Mouse (Mus musculus) adipocyte (in vitro differentiated cells): ENCODE measurements around the gene BC048679.

Experiments
- DNase-seq: peaks from one replicate; pipeline ENCODE4 v3.0.0-alpha.2; 2016; ENCODE audit warnings: low spot score

BC048679 gene

GRCm38 (mm10) chr7:81498181-81498580 is at the start of gene BC048679:
TSS of gene BC048679 (minus strand) at chr7:81498281.
- DNase-seq, result no peak

- no peak for DNase-seq
Measured at GRCm38 (mm10) chr7:81542934-81543333, 44.9 kb upstream of the BC048679 start.

GRCm38 (mm10) chr7:81541924-81542524 is 43.9 kb upstream of the BC048679 start:
- peak; percentile 97 for DNase-seq

- peak; percentile 95 for DNase-seq
Measured at GRCm38 (mm10) chr7:81540999-81541398, 42.9 kb upstream of the BC048679 start.

- peak; percentile 73 for DNase-seq
Measured at GRCm38 (mm10) chr7:81539565-81539964, 41.5 kb upstream of the BC048679 start.

- DNase-seq, result peak; percentile 81
Measured at GRCm38 (mm10) chr7:81538070-81538675, 40.1 kb upstream of the BC048679 start.

GRCm38 (mm10) chr7:81536478-81536877 is 38.4 kb upstream of the BC048679 start:
- DNase-seq, result no peak

GRCm38 (mm10) chr7:81531462-81531861 is 33.4 kb upstream of the BC048679 start:
- DNase-seq, result no peak

- no peak for DNase-seq
Measured at GRCm38 (mm10) chr7:81528918-81529317, 30.8 kb upstream of the BC048679 start.

GRCm38 (mm10) chr7:81523663-81524017 is 25.6 kb upstream of the BC048679 start:
- DNase-seq, result no peak

GRCm38 (mm10) chr7:81523008-81523662 is 25.1 kb upstream of the BC048679 start:
- peak; percentile 90 for DNase-seq

- no peak for DNase-seq
Measured at GRCm38 (mm10) chr7:81516154-81517030, 18.3 kb upstream of the BC048679 start.

- DNase-seq, result no peak
Measured at GRCm38 (mm10) chr7:81514906-81515590, 17.0 kb upstream of the BC048679 start.

- no peak for DNase-seq
Measured at GRCm38 (mm10) chr7:81501050-81501449, 3.0 kb upstream of the BC048679 start.

GRCm38 (mm10) chr7:81497171-81497570 is 910 bp downstream of the BC048679 start:
- DNase-seq, result peak; percentile 12

- DNase-seq, result no peak
Measured at GRCm38 (mm10) chr7:81493331-81494021, 4.6 kb downstream of the BC048679 start, which contains the start of gene Ap3b2. TSS of gene Ap3b2 (minus strand) at chr7:81493925.

- DNase-seq, result no peak
Measured at GRCm38 (mm10) chr7:81492628-81493027, 5.5 kb downstream of the BC048679 start.

- no peak for DNase-seq
Measured at GRCm38 (mm10) chr7:81489649-81490048, 8.4 kb downstream of the BC048679 start.

- no peak for DNase-seq
Measured at GRCm38 (mm10) chr7:81480800-81481199, 17.3 kb downstream of the BC048679 start.

- DNase-seq, result peak; percentile 7
Measured at GRCm38 (mm10) chr7:81479531-81480090, 18.5 kb downstream of the BC048679 start.

- peak; percentile 50 for DNase-seq
Measured at GRCm38 (mm10) chr7:81478261-81478660, 19.8 kb downstream of the BC048679 start.
